Mouse (Mus musculus): Measurements from ENCODE around the gene BC024978. TPM values are rescaled to one million over a fixed set of nuclear protein-coding genes. Genes with fewer than 3 reads are reported as not detected.

The BC024978 gene
- polyA plus RNA-seq, 1 experiment from 2014 or later: 4.1 TPM

- Histone ChIP-seq H3K9ac (peak overlapping the region; percentile 87), H3K27ac (no peak overlapping the region), H3K4me2 (peak overlapping the region; percentile 80), H3K4me3 (peak overlapping the region; percentile 74), H3K4me1 (peaks cover 61% of the 10 kb centered on the region), H3K36me3 (peaks cover 45% of the 10 kb centered on the region), H3K27me3 (no peaks in the 10 kb centered on the region), H3K9me3 (no peaks in the 10 kb centered on the region)
- ATAC-seq (ENCODE audit: insufficient number of reproducible peaks, insufficient read depth, low FRiP score, low TSS enrichment, low read depth): no peak
- 67% methylated on average over 23 of the region's 23 CpGs for WGBS
Observed at GRCm38 (mm10) chr7:27165007-27165655, 30.4 kb upstream of the BC024978 start.

- WGBS: 1% methylated on average over 8 of the region's 8 CpGs
- peak overlapping the region; percentile 97 for H3K27ac ChIP-seq
- H3K27me3 ChIP-seq: no peaks in the 10 kb centered on the region
- no peaks in the 10 kb centered on the region for H3K9me3 ChIP-seq
- H3K4me2 ChIP-seq: peak overlapping the region; percentile 80
- H3K4me3 ChIP-seq: peak overlapping the region; percentile 74
- peak overlapping the region; percentile 87 for H3K9ac ChIP-seq
- ATAC-seq (ENCODE audit: insufficient number of reproducible peaks, insufficient read depth, low FRiP score, low TSS enrichment, low read depth): no peak
- H3K4me1 ChIP-seq: peaks cover 56% of the 10 kb centered on the region
- H3K36me3 ChIP-seq: peaks cover 43% of the 10 kb centered on the region
Observed at GRCm38 (mm10) chr7:27165696-27166095, 29.9 kb upstream of the BC024978 start.

GRCm38 (mm10) chr7:27166229-27166613 lies 29.4 kb upstream of the BC024978 start:
- no peaks in the 10 kb centered on the region for H3K27me3 ChIP-seq
- peak overlapping the region; percentile 87 for H3K9ac ChIP-seq
- peaks cover 43% of the 10 kb centered on the region for H3K36me3 ChIP-seq
- H3K4me2 ChIP-seq: peak overlapping the region; percentile 80
- H3K4me1 ChIP-seq: peaks cover 52% of the 10 kb centered on the region
- 1% methylated on average over 43 of the region's 43 CpGs for WGBS
- peak overlapping the region; percentile 97 for H3K27ac ChIP-seq
- H3K4me3 ChIP-seq: peak overlapping the region; percentile 74
- ATAC-seq (ENCODE audit: insufficient number of reproducible peaks, insufficient read depth, low FRiP score, low TSS enrichment, low read depth): peak; percentile 72
- no peaks in the 10 kb centered on the region for H3K9me3 ChIP-seq

GRCm38 (mm10) chr7:27166614-27167474 lies 28.7 kb upstream of the BC024978 start, which contains the start of gene Egln2:
TSS of gene Egln2 (minus strand) at chr7:27166802.
- H3K4me3 ChIP-seq: peak within 1 kb of the TSS; percentile 74
- H3K9me3 ChIP-seq: no peaks in the 10 kb centered on the region
- peak; percentile 77 for ATAC-seq (ENCODE audit: insufficient number of reproducible peaks, insufficient read depth, low FRiP score, low TSS enrichment, low read depth)
- H3K9ac ChIP-seq: peak within 1 kb of the TSS; percentile 87
- H3K36me3 ChIP-seq: peaks cover 44% of the 10 kb centered on the region
- peak within 1 kb of the TSS; percentile 80 for H3K4me2 ChIP-seq
- H3K4me1 ChIP-seq: peaks cover 48% of the 10 kb centered on the region
- H3K27me3 ChIP-seq: no peaks in the 10 kb centered on the region
- peak within 1 kb of the TSS; percentile 97 for H3K27ac ChIP-seq
- 1% methylated on average over 61 of the region's 61 CpGs for WGBS

GRCm38 (mm10) chr7:27167475-27168094 lies 28.0 kb upstream of the BC024978 start:
- Histone ChIP-seq H3K27ac (peak overlapping the region; percentile 97), H3K4me1 (peaks cover 42% of the 10 kb centered on the region), H3K4me3 (peak overlapping the region; percentile 74), H3K36me3 (peaks cover 47% of the 10 kb centered on the region), H3K9me3 (no peaks in the 10 kb centered on the region), H3K9ac (peak overlapping the region; percentile 87), H3K4me2 (peak overlapping the region; percentile 80), H3K27me3 (no peaks in the 10 kb centered on the region)
- ATAC-seq (ENCODE audit: insufficient number of reproducible peaks, insufficient read depth, low FRiP score, low TSS enrichment, low read depth): no peak
- WGBS: 73% methylated on average over 11 of the region's 11 CpGs

- Histone ChIP-seq H3K9ac (no peak overlapping the region), H3K27me3 (no peaks in the 10 kb centered on the region), H3K4me2 (no peak overlapping the region), H3K4me1 (peaks cover 34% of the 10 kb centered on the region), H3K27ac (no peak overlapping the region), H3K36me3 (peaks cover 47% of the 10 kb centered on the region), H3K4me3 (no peak overlapping the region), H3K9me3 (no peaks in the 10 kb centered on the region)
- WGBS: 88% methylated on average over 5 of the region's 5 CpGs
- ATAC-seq (ENCODE audit: insufficient number of reproducible peaks, insufficient read depth, low FRiP score, low TSS enrichment, low read depth): no peak
Observed at GRCm38 (mm10) chr7:27168371-27168770, 27.2 kb upstream of the BC024978 start.

GRCm38 (mm10) chr7:27170981-27171380 lies 24.6 kb upstream of the BC024978 start:
- H3K9ac ChIP-seq: 0 out of 2 replicates have a peak overlapping the region, but pooled peaks have one; percentile 21
- no peaks in the 10 kb centered on the region for H3K27me3 ChIP-seq
- peaks cover 11% of the 10 kb centered on the region for H3K4me1 ChIP-seq
- H3K4me2 ChIP-seq: no peak overlapping the region
- WGBS: 93% methylated on average over 3 of the region's 3 CpGs
- ATAC-seq (ENCODE audit: insufficient number of reproducible peaks, insufficient read depth, low FRiP score, low TSS enrichment, low read depth): no peak
- H3K27ac ChIP-seq: no peak overlapping the region
- no peaks in the 10 kb centered on the region for H3K9me3 ChIP-seq
- no peak overlapping the region for H3K4me3 ChIP-seq
- H3K36me3 ChIP-seq: peaks cover 49% of the 10 kb centered on the region

GRCm38 (mm10) chr7:27174496-27174895 lies 21.1 kb upstream of the BC024978 start:
- Histone ChIP-seq H3K4me1 (peaks cover 7% of the 10 kb centered on the region; the same call in 1 of the 2 replicates), H3K9ac (peak overlapping the region; percentile 44), H3K4me3 (no peak overlapping the region), H3K27me3 (no peaks in the 10 kb centered on the region), H3K4me2 (no peak overlapping the region), H3K27ac (no peak overlapping the region), H3K36me3 (peaks cover 49% of the 10 kb centered on the region), H3K9me3 (no peaks in the 10 kb centered on the region)
- WGBS: 94% methylated on average over 15 of the region's 15 CpGs
- ATAC-seq (ENCODE audit: insufficient number of reproducible peaks, insufficient read depth, low FRiP score, low TSS enrichment, low read depth): no peak

- 0 out of 2 replicates have a peak overlapping the region, but pooled peaks have one; percentile 44 for H3K9ac ChIP-seq
- H3K27ac ChIP-seq: no peak overlapping the region
- H3K4me2 ChIP-seq: no peak overlapping the region
- no peaks in the 10 kb centered on the region for H3K27me3 ChIP-seq
- WGBS: 94% methylated on average over 7 of the region's 7 CpGs
- ATAC-seq (ENCODE audit: insufficient number of reproducible peaks, insufficient read depth, low FRiP score, low TSS enrichment, low read depth): no peak
- peaks cover 49% of the 10 kb centered on the region for H3K36me3 ChIP-seq
- peaks cover 7% of the 10 kb centered on the region; the same call in 1 of the 2 replicates for H3K4me1 ChIP-seq
- no peak overlapping the region for H3K4me3 ChIP-seq
- H3K9me3 ChIP-seq: no peaks in the 10 kb centered on the region
Observed at GRCm38 (mm10) chr7:27174896-27175295, 20.7 kb upstream of the BC024978 start.

- peak overlapping the region; percentile 61 for H3K4me2 ChIP-seq
- peak overlapping the region; percentile 70 for H3K4me3 ChIP-seq
- no peaks in the 10 kb centered on the region for H3K9me3 ChIP-seq
- H3K27me3 ChIP-seq: no peaks in the 10 kb centered on the region
- ATAC-seq (ENCODE audit: insufficient number of reproducible peaks, insufficient read depth, low FRiP score, low TSS enrichment, low read depth): no peak
- H3K4me1 ChIP-seq: peaks cover 7% of the 10 kb centered on the region; the same call in 1 of the 2 replicates
- H3K36me3 ChIP-seq: peaks cover 25% of the 10 kb centered on the region
- WGBS: 24% methylated on average over 4 of the region's 4 CpGs
- H3K9ac ChIP-seq: peak overlapping the region; percentile 70
- H3K27ac ChIP-seq: peak overlapping the region; percentile 93
Observed at GRCm38 (mm10) chr7:27177942-27178323, 17.6 kb upstream of the BC024978 start.

Data from embryonic facial prominence, embryonic 13.5 days (tissue).